Mouse (Mus musculus) stomach, embryonic 14.5 days (tissue): Measurements from ENCODE around the gene Traf5. TPM values are rescaled to one million over a fixed set of nuclear protein-coding genes. Genes with fewer than 3 reads are reported as not detected.

Experiments used
- ATAC-seq: fragments of 200-750 bp; cut with Nextera tagmentation; 2 replicates; pipeline ENCODE4 v1.8.0; 2017; ENCODE audit warnings: low read depth, moderate TSS enrichment; ENCODE audit not compliant: insufficient number of reproducible peaks, insufficient read depth, low FRiP score
- H3K27ac ChIP-seq: fragments of 300-500 bp; sonication (generic); 2 replicates; pipeline ENCODE4 v1.5.1; 2014; ENCODE audit warnings: mild to moderate bottlenecking, low read length, moderate library complexity, mixed read lengths
- H3K27me3 ChIP-seq: fragments of 300-500 bp; sonication (generic); 2 replicates; pipeline ENCODE4 v1.6.1; 2014; ENCODE audit warnings: low read length, control low read depth, mixed read lengths; ENCODE audit not compliant: control insufficient read depth, insufficient read depth
- H3K36me3 ChIP-seq: fragments of 300-500 bp; sonication (generic); 2 replicates; pipeline ENCODE4 v1.6.1; 2014; ENCODE audit warnings: mild to moderate bottlenecking, control low read depth, low read length, moderate library complexity, mixed read lengths; ENCODE audit not compliant: control insufficient read depth, insufficient read depth
- H3K4me1 ChIP-seq: fragments of 300-500 bp; sonication (generic); 2 replicates; pipeline ENCODE4 v1.6.1; 2014; ENCODE audit warnings: low read length, control low read depth, mixed read lengths; ENCODE audit not compliant: control insufficient read depth, insufficient read depth
- H3K4me2 ChIP-seq: fragments of 300-500 bp; sonication (generic); replicated peaks from 2 replicates; pipeline ENCODE4 v1.6.1; 2014; ENCODE audit warnings: low read depth, low read length, control low read depth
- H3K4me3 ChIP-seq: fragments of 300-500 bp; sonication (generic); 2 replicates; pipeline ENCODE4 v1.5.1; 2014; ENCODE audit warnings: low read depth, low read length, control low read depth
- H3K9ac ChIP-seq: fragments of 300-500 bp; sonication (generic); replicated peaks from 2 replicates; pipeline ENCODE4 v1.6.1; 2014; ENCODE audit warnings: low read depth, mild to moderate bottlenecking, control low read depth, low read length, moderate library complexity, mixed read lengths
- H3K9me3 ChIP-seq: fragments of 300-500 bp; sonication (generic); 2 replicates; pipeline ENCODE4 v1.6.1; 2016; ENCODE audit warnings: low read depth, low read length, control low read depth; ENCODE audit not compliant: control insufficient read depth
- WGBS: fragments of 180-500 bp; shearing (Covaris S2); extraction: QIAGEN DNeasy Blood & Tissue Kit; methylation state at CpG from one replicate; pipeline ENCODE4 v1.1.7; 2014; 5-methylcytosine and 5-hydroxymethylcytosine counted together
- polyA plus RNA-seq: library from polyadenylated mRNA; unstranded; fragments of >200 nt; fragmentation: Nextera tagmentation; extraction: Ambion mirVana; gene quantifications from 2 replicates; pipeline ENCODE4 v1.2.1, GENCODE M21; 2014

The Traf5 gene
- polyA plus RNA-seq, 1 experiment from 2014 or later = 28.8 TPM

- Histone ChIP-seq H3K36me3 (no peaks in the 10 kb centered on the region), H3K4me3 (no peak overlapping the region), H3K4me1 (no peaks in the 10 kb centered on the region), H3K27me3 (no peaks in the 10 kb centered on the region), H3K27ac (no peak overlapping the region), H3K4me2 (no peak overlapping the region), H3K9me3 (no peaks in the 10 kb centered on the region), H3K9ac (no peak overlapping the region)
- WGBS = 25% methylated on average over 8 of the region's 8 CpGs
- ATAC-seq = peak; percentile 88
Measured at GRCm38 (mm10) chr1:191963948-191964772, 128.2 kb downstream of the Traf5 start.

GRCm38 (mm10) chr1:191963413-191963812 lies 128.9 kb downstream of the Traf5 start:
- Histone ChIP-seq H3K27me3 (no peaks in the 10 kb centered on the region), H3K4me1 (no peaks in the 10 kb centered on the region), H3K4me3 (no peak overlapping the region), H3K36me3 (no peaks in the 10 kb centered on the region), H3K9ac (no peak overlapping the region), H3K4me2 (no peak overlapping the region), H3K9me3 (no peaks in the 10 kb centered on the region), H3K27ac (no peak overlapping the region)
- WGBS = 76% methylated on average over 3 of the region's 3 CpGs
- no peak for ATAC-seq

- 42% methylated on average over 2 of the region's 2 CpGs for WGBS
Measured at GRCm38 (mm10) chr1:191960946-191961345, 131.4 kb downstream of the Traf5 start.

GRCm38 (mm10) chr1:191957321-191957720 lies 135.0 kb downstream of the Traf5 start:
- Histone ChIP-seq H3K27me3 (no peaks in the 10 kb centered on the region), H3K27ac (no peak overlapping the region), H3K4me3 (no peak overlapping the region), H3K4me2 (no peak overlapping the region), H3K9ac (no peak overlapping the region), H3K36me3 (no peaks in the 10 kb centered on the region), H3K9me3 (no peaks in the 10 kb centered on the region), H3K4me1 (no peaks in the 10 kb centered on the region)
- no peak for ATAC-seq
- WGBS = 98% methylated on average over 3 of the region's 3 CpGs

More at GRCm38 (mm10) chr1:191960946-191961345, 131.4 kb downstream of the Traf5 start:
- Histone ChIP-seq H3K9me3 (no peaks in the 10 kb centered on the region), H3K27ac (no peak overlapping the region), H3K36me3 (no peaks in the 10 kb centered on the region), H3K9ac (no peak overlapping the region), H3K4me3 (no peak overlapping the region), H3K4me1 (no peaks in the 10 kb centered on the region), H3K27me3 (no peaks in the 10 kb centered on the region), H3K4me2 (no peak overlapping the region)
- no peak for ATAC-seq

GRCm38 (mm10) chr1:191956871-191957270 lies 135.5 kb downstream of the Traf5 start:
- ATAC-seq = no peak
- no peak overlapping the region for H3K27ac ChIP-seq
- 84% methylated on average over 2 of the region's 2 CpGs for whole genome bisulfite sequencing
- no peak overlapping the region for H3K4me3 ChIP-seq
- no peaks in the 10 kb centered on the region for H3K9me3 ChIP-seq
- no peak overlapping the region for H3K4me2 ChIP-seq
- H3K4me1 ChIP-seq = no peaks in the 10 kb centered on the region
- H3K36me3 ChIP-seq = no peaks in the 10 kb centered on the region
- H3K9ac ChIP-seq = no peak overlapping the region
- H3K27me3 ChIP-seq = no peaks in the 10 kb centered on the region

- Histone ChIP-seq H3K9me3 (no peaks in the 10 kb centered on the region), H3K4me3 (no peak overlapping the region), H3K27me3 (no peaks in the 10 kb centered on the region), H3K9ac (no peak overlapping the region), H3K4me1 (no peaks in the 10 kb centered on the region), H3K27ac (peak overlapping the region; percentile 16; the same call in 1 of the 2 replicates), H3K36me3 (no peaks in the 10 kb centered on the region), H3K4me2 (no peak overlapping the region)
- 75% methylated on average over 3 of the region's 3 CpGs for WGBS
- ATAC-seq = no peak
Measured at GRCm38 (mm10) chr1:191956261-191956660, 136.1 kb downstream of the Traf5 start.

- Histone ChIP-seq H3K36me3 (no peaks in the 10 kb centered on the region), H3K4me3 (no peak overlapping the region), H3K9ac (no peak overlapping the region), H3K27me3 (no peaks in the 10 kb centered on the region), H3K27ac (no peak overlapping the region; the same call in 1 of the 2 replicates), H3K4me2 (no peak overlapping the region), H3K9me3 (no peaks in the 10 kb centered on the region), H3K4me1 (no peaks in the 10 kb centered on the region)
- no peak for ATAC-seq
- 62% methylated on average over 3 of the region's 3 CpGs for WGBS
Measured at GRCm38 (mm10) chr1:191955101-191955500, 137.3 kb downstream of the Traf5 start.

GRCm38 (mm10) chr1:191952733-191953335 lies 139.5 kb downstream of the Traf5 start:
- Histone ChIP-seq H3K27ac (no peak overlapping the region), H3K4me3 (no peak overlapping the region), H3K4me1 (no peaks in the 10 kb centered on the region), H3K4me2 (no peak overlapping the region), H3K9ac (no peak overlapping the region), H3K27me3 (no peaks in the 10 kb centered on the region), H3K9me3 (no peaks in the 10 kb centered on the region), H3K36me3 (no peaks in the 10 kb centered on the region)
- ATAC-seq = no peak
- 85% methylated on average over 11 of the region's 11 CpGs for WGBS
